Mouse (Mus musculus) kidney, postnatal 0 days (tissue): Measurements from ENCODE around the gene Igfbp6. TPM values are rescaled to one million over a fixed set of nuclear protein-coding genes. Genes with fewer than 3 reads are reported as not detected.

Experiments used
- ATAC-seq: fragments of 200-750 bp; cut with Nextera tagmentation; replicated peaks from 2 replicates; pipeline ENCODE4 v1.8.0; 2017; ENCODE audit warnings: low read depth, moderate number of reproducible peaks, moderate TSS enrichment, moderate library complexity; ENCODE audit not compliant: low FRiP score
- DNase-seq: peaks from one replicate; pipeline ENCODE4 v3.0.0-alpha.2; 2016; ENCODE audit warnings: low spot score
- H3K27ac ChIP-seq: fragments of 300-500 bp; sonication (generic); 2 replicates; pipeline ENCODE4 v1.5.1; 2014; ENCODE audit warnings: mild to moderate bottlenecking
- H3K27me3 ChIP-seq: fragments of 300-500 bp; sonication (generic); 2 replicates; pipeline ENCODE4 v1.6.1; 2014; ENCODE audit warnings: low read length, mixed read lengths; ENCODE audit not compliant: insufficient read depth
- H3K36me3 ChIP-seq: fragments of 300-500 bp; sonication (generic); 2 replicates; pipeline ENCODE4 v1.6.1; 2014; ENCODE audit warnings: low read length, mixed read lengths; ENCODE audit not compliant: insufficient read depth
- H3K4me1 ChIP-seq: fragments of 300-500 bp; sonication (generic); replicated peaks from 2 replicates; pipeline ENCODE4 v1.6.1; 2014; ENCODE audit warnings: antibody characterized with exemption, low read length, mixed read lengths; ENCODE audit not compliant: insufficient read depth
- H3K4me2 ChIP-seq: fragments of 300-500 bp; sonication (generic); 2 replicates; pipeline ENCODE4 v1.6.1; 2014; ENCODE audit warnings: mild to moderate bottlenecking, low read length, moderate library complexity, mixed read lengths
- H3K4me3 ChIP-seq: fragments of 300-500 bp; sonication (generic); replicated peaks from 2 replicates; pipeline ENCODE4 v1.5.1; 2014; ENCODE audit warnings: low read depth, low read length
- H3K9ac ChIP-seq: fragments of 300-500 bp; sonication (generic); 2 replicates; pipeline ENCODE4 v1.6.1; 2014; ENCODE audit warnings: low read depth, low read length
- H3K9me3 ChIP-seq: fragments of 300-500 bp; sonication (generic); replicated peaks from 2 replicates; pipeline ENCODE4 v1.6.1; 2016; ENCODE audit warnings: low read length, inconsistent platforms, mixed read lengths
- CTCF ChIP-seq: IDR thresholded peaks from 2 replicates; pipeline ENCODE4 v1.5.1; 2016; ENCODE audit warnings: antibody characterized with exemption, low read depth, mild to moderate bottlenecking, moderate library complexity
- WGBS: fragments of 180-500 bp; shearing (Covaris S2); extraction: QIAGEN DNeasy Blood & Tissue Kit; methylation state at CpG from one replicate; pipeline ENCODE4 v1.1.7; 2014; 5-methylcytosine and 5-hydroxymethylcytosine counted together
- polyA plus RNA-seq: library from polyadenylated mRNA; unstranded; fragments of >200 nt; fragmentation: Nextera tagmentation; extraction: Ambion mirVana; gene quantifications from 2 replicates; pipeline ENCODE4 v1.2.1, GENCODE M21; 2015

Gene Igfbp6
- polyA plus RNA-seq, 1 experiment from 2014 or later, result 28.3 TPM

GRCm38 (mm10) chr15:102167620-102168021, 23.5 kb downstream of the Igfbp6 start:
- peak; percentile 74 for ATAC-seq
- 11% methylated on average over 6 of the region's 6 CpGs for WGBS

GRCm38 (mm10) chr15:102169064-102169463, 24.9 kb downstream of the Igfbp6 start:
- Histone ChIP-seq H3K4me2 (no peak overlapping the region), H3K4me3 (no peak overlapping the region), H3K9ac (no peak overlapping the region), H3K27me3 (no peaks in the 10 kb centered on the region), H3K9me3 (no peaks in the 10 kb centered on the region), H3K27ac (no peak overlapping the region), H3K4me1 (peaks cover 7% of the 10 kb centered on the region; the same call in 1 of the 2 replicates), H3K36me3 (no peaks in the 10 kb centered on the region)
- DNase-seq, result no peak
- WGBS, result 33% methylated on average over 2 of the region's 2 CpGs
- ATAC-seq, result no peak
- no peak for TF ChIP-seq CTCF

More at GRCm38 (mm10) chr15:102167620-102168021, 23.5 kb downstream of the Igfbp6 start:
- no peak for TF ChIP-seq CTCF
- Histone ChIP-seq H3K9me3 (no peaks in the 10 kb centered on the region), H3K27ac (peak overlapping the region; percentile 42; the same call in 1 of the 2 replicates), H3K9ac (no peak overlapping the region), H3K4me3 (no peak overlapping the region), H3K4me2 (no peak overlapping the region), H3K36me3 (no peaks in the 10 kb centered on the region), H3K4me1 (peaks cover 7% of the 10 kb centered on the region; the same call in 1 of the 2 replicates), H3K27me3 (no peaks in the 10 kb centered on the region)
- DNase-seq, result peak; percentile 89

GRCm38 (mm10) chr15:102173581-102173980, 29.4 kb downstream of the Igfbp6 start:
- WGBS, result 66% methylated on average over 3 of the region's 3 CpGs
- Histone ChIP-seq H3K27me3 (no peaks in the 10 kb centered on the region), H3K36me3 (0 out of 2 replicates have a peak, but pooled peaks cover 5% of the 10 kb centered on the region), H3K9ac (no peak overlapping the region), H3K4me3 (no peak overlapping the region), H3K27ac (no peak overlapping the region), H3K4me2 (no peak overlapping the region), H3K9me3 (no peaks in the 10 kb centered on the region), H3K4me1 (no peaks in the 10 kb centered on the region)
- DNase-seq (no peak), ATAC-seq (no peak)
- TF ChIP-seq CTCF, result no peak

GRCm38 (mm10) chr15:102175736-102176319, 31.7 kb downstream of the Igfbp6 start:
- no peak for TF ChIP-seq CTCF
- H3K4me3 ChIP-seq, result no peak overlapping the region
- no peaks in the 10 kb centered on the region for H3K9me3 ChIP-seq
- H3K9ac ChIP-seq, result no peak overlapping the region
- no peaks in the 10 kb centered on the region for H3K27me3 ChIP-seq
- ATAC-seq (no peak), DNase-seq (no peak)
- WGBS, result 80% methylated on average over 16 of the region's 16 CpGs
- no peak overlapping the region for H3K27ac ChIP-seq
- H3K4me1 ChIP-seq, result no peaks in the 10 kb centered on the region
- 0 out of 2 replicates have a peak, but pooled peaks cover 5% of the 10 kb centered on the region for H3K36me3 ChIP-seq
- H3K4me2 ChIP-seq, result no peak overlapping the region

GRCm38 (mm10) chr15:102176571-102177316, 32.6 kb downstream of the Igfbp6 start:
- WGBS, result 75% methylated on average over 7 of the region's 7 CpGs
- 0 out of 2 replicates have a peak, but pooled peaks cover 5% of the 10 kb centered on the region for H3K36me3 ChIP-seq
- H3K27ac ChIP-seq, result no peak overlapping the region
- no peak for DNase-seq
- no peak overlapping the region for H3K9ac ChIP-seq
- H3K4me2 ChIP-seq, result no peak overlapping the region
- H3K27me3 ChIP-seq, result no peaks in the 10 kb centered on the region
- H3K9me3 ChIP-seq, result no peaks in the 10 kb centered on the region
- no peak for TF ChIP-seq CTCF
- no peak for ATAC-seq
- H3K4me1 ChIP-seq, result no peaks in the 10 kb centered on the region
- H3K4me3 ChIP-seq, result no peak overlapping the region

- Histone ChIP-seq H3K9me3 (no peaks in the 10 kb centered on the region), H3K9ac (no peak overlapping the region), H3K4me2 (no peak overlapping the region), H3K27me3 (no peaks in the 10 kb centered on the region), H3K36me3 (0 out of 2 replicates have a peak, but pooled peaks cover 5% of the 10 kb centered on the region), H3K4me3 (no peak overlapping the region), H3K27ac (no peak overlapping the region), H3K4me1 (no peaks in the 10 kb centered on the region)
- no peak for ATAC-seq
- 78% methylated on average over 8 of the region's 8 CpGs for WGBS
- no peak for DNase-seq
- no peak for TF ChIP-seq CTCF
Observed at GRCm38 (mm10) chr15:102177417-102177816, 33.3 kb downstream of the Igfbp6 start.
